Mouse (Mus musculus): ENCODE data around the gene Zmat5. TPM values are rescaled to one million over a fixed set of nuclear protein-coding genes. Genes with fewer than 3 reads are reported as not detected.
A peak's percentile ranks its signal among the peaks of the same experiment; 100 is the strongest.

Gene Zmat5
- polyA plus RNA-seq, 1 experiment from 2014 or later = 78.9 TPM

DNA sequence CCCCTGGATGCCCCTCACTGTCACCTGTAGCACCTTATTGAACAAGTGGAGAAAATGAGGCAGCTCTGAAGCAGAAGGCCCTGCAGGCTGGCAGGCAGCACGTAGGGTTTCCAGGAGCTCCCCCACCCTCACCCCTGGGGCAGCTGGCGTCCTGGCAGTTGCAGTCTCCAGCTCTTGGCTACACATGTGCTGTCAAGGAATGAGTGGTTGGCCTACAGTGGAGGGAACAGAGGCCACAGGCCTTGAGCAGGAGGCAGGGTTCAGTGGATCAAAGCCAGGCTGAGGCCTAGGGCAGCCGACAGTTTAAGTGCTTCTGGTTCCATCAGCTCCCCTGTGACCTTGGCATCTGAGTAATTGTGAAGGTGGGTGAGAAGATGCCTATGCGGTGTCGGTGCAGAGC, 26.4 kb downstream of the Zmat5 start:
- H3K4me3 ChIP-seq (ENCODE audit: low read depth, low read length) = no peak overlapping the region
- DNase-seq (ENCODE audit: low spot score) (no peak), ATAC-seq (ENCODE audit: insufficient number of reproducible peaks, low FRiP score, low TSS enrichment, low read depth) (no peak)
- H3K27ac ChIP-seq (replicated peaks; ENCODE audit: low read depth, low read length) = no peak overlapping the region
- no peaks in the 10 kb centered on the region for H3K27me3 ChIP-seq (ENCODE audit: control insufficient read depth, insufficient read depth, low read length)
- H3K4me2 ChIP-seq (ENCODE audit: low read depth, severe bottlenecking) = no peak overlapping the region
- WGBS = 71% methylated on average over 5 of the region's 5 CpGs
- H3K4me1 ChIP-seq (ENCODE audit: control insufficient read depth, insufficient read depth, low read length) = 0 out of 2 replicates have a peak, but pooled peaks cover 2% of the 10 kb centered on the region
- H3K36me3 ChIP-seq (ENCODE audit: control insufficient read depth, insufficient read depth, low read length) = no peaks in the 10 kb centered on the region
- no peaks in the 10 kb centered on the region for H3K9me3 ChIP-seq (ENCODE audit: control insufficient read depth, low read length)
- H3K9ac ChIP-seq (ENCODE audit: low read length) = no peak overlapping the region

DNA sequence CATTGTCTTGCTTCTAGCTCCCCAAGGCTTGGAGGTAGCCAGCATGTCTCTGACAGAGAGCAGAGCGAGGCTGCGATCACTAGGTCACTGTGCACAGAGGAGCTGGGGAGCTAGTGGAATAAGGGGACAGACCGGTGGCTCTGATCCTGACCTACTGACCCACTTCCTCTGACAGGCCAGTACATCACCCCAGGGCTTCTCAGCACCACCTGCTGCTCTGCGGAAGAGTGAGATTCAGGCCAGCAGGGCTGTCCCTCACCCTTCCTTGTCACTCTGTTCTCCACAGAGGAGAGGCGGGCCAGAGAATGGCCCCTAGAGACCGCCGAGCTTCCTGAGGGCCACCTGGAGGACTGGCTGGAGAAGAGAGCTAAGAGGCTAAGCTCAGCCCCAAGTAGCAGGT, 27.3 kb downstream of the Zmat5 start:
- Histone ChIP-seq H3K4me2 (ENCODE audit: low read depth, severe bottlenecking) (no peak overlapping the region), H3K27me3 (ENCODE audit: control insufficient read depth, insufficient read depth, low read length) (no peaks in the 10 kb centered on the region), H3K4me3 (ENCODE audit: low read depth, low read length) (no peak overlapping the region), H3K9me3 (ENCODE audit: control insufficient read depth, low read length) (no peaks in the 10 kb centered on the region), H3K9ac (ENCODE audit: low read length) (no peak overlapping the region), H3K36me3 (ENCODE audit: control insufficient read depth, insufficient read depth, low read length) (no peaks in the 10 kb centered on the region), H3K4me1 (ENCODE audit: control insufficient read depth, insufficient read depth, low read length) (0 out of 2 replicates have a peak, but pooled peaks cover 2% of the 10 kb centered on the region), H3K27ac (replicated peaks; ENCODE audit: low read depth, low read length) (no peak overlapping the region)
- ATAC-seq (ENCODE audit: insufficient number of reproducible peaks, low FRiP score, low TSS enrichment, low read depth) (no peak), DNase-seq (ENCODE audit: low spot score) (no peak)
- WGBS = 61% methylated on average over 7 of the region's 7 CpGs

DNA sequence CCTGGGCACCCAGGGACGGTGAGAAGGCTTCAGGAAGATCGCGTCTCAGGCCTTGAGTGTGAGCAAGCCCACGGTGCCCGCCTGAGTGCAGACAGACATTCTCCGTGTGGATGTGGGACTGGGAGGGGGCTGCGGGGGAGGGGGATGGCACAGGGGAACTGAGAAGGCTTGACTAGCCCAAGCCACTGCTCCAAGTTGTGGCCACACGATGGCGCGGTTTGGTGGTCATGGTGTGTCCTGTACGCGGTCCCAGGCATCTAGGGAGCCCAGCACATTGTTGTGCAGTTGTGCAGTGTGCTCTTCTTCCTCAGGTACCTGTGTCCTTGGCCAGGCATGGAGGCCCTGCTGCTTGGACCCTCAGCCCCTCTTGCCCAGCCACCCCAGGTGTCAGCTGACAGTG, 29.7 kb downstream of the Zmat5 start:
- H3K4me3 ChIP-seq (ENCODE audit: low read depth, low read length) = no peak overlapping the region
- WGBS = 38% methylated on average over 12 of the region's 12 CpGs
- DNase-seq (ENCODE audit: low spot score) (peak; percentile 45), ATAC-seq (ENCODE audit: insufficient number of reproducible peaks, low FRiP score, low TSS enrichment, low read depth) (no peak)
- H3K36me3 ChIP-seq (ENCODE audit: control insufficient read depth, insufficient read depth, low read length) = peaks cover 2% of the 10 kb centered on the region; the same call in 1 of the 2 replicates
- H3K27ac ChIP-seq (replicated peaks; ENCODE audit: low read depth, low read length) = no peak overlapping the region
- H3K27me3 ChIP-seq (ENCODE audit: control insufficient read depth, insufficient read depth, low read length) = no peaks in the 10 kb centered on the region
- H3K9ac ChIP-seq (ENCODE audit: low read length) = no peak overlapping the region
- H3K4me2 ChIP-seq (ENCODE audit: low read depth, severe bottlenecking) = no peak overlapping the region
- 0 out of 2 replicates have a peak, but pooled peaks cover 2% of the 10 kb centered on the region for H3K4me1 ChIP-seq (ENCODE audit: control insufficient read depth, insufficient read depth, low read length)
- H3K9me3 ChIP-seq (ENCODE audit: control insufficient read depth, low read length) = no peaks in the 10 kb centered on the region

DNA sequence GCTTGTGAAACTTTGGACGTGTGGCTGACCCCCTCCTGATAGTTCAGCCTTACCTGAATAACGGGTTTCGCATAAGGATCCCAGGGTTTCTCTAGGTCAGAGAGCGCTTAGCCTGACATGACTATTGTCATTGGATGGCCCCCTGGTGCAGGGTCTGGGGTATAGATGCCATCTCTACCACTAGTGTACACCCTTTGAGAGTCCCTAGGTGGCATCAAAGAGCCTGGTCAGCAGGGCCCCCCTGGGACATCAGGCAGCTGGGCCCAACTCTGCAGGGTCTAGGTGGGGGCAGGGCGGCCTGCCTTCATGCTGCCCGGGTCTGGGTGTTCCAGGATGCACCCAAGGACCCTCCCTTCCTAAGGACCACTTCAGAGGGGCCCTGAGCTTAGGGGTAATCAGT, 31.9 kb downstream of the Zmat5 start:
- WGBS = 47% methylated on average over 6 of the region's 6 CpGs
- peaks cover 2% of the 10 kb centered on the region; the same call in 1 of the 2 replicates for H3K36me3 ChIP-seq (ENCODE audit: control insufficient read depth, insufficient read depth, low read length)
- 0 out of 2 replicates have a peak, but pooled peaks have one; percentile 6 for ATAC-seq (ENCODE audit: insufficient number of reproducible peaks, low FRiP score, low TSS enrichment, low read depth)
- H3K27me3 ChIP-seq (ENCODE audit: control insufficient read depth, insufficient read depth, low read length) = no peaks in the 10 kb centered on the region
- no peak for DNase-seq (ENCODE audit: low spot score)
- 0 out of 2 replicates have a peak, but pooled peaks cover 2% of the 10 kb centered on the region for H3K4me1 ChIP-seq (ENCODE audit: control insufficient read depth, insufficient read depth, low read length)
- no peaks in the 10 kb centered on the region for H3K9me3 ChIP-seq (ENCODE audit: control insufficient read depth, low read length)
- no peak overlapping the region for H3K27ac ChIP-seq (replicated peaks; ENCODE audit: low read depth, low read length)
- no peak overlapping the region for H3K4me3 ChIP-seq (ENCODE audit: low read depth, low read length)
- H3K9ac ChIP-seq (ENCODE audit: low read length) = no peak overlapping the region
- H3K4me2 ChIP-seq (ENCODE audit: low read depth, severe bottlenecking) = no peak overlapping the region

DNA sequence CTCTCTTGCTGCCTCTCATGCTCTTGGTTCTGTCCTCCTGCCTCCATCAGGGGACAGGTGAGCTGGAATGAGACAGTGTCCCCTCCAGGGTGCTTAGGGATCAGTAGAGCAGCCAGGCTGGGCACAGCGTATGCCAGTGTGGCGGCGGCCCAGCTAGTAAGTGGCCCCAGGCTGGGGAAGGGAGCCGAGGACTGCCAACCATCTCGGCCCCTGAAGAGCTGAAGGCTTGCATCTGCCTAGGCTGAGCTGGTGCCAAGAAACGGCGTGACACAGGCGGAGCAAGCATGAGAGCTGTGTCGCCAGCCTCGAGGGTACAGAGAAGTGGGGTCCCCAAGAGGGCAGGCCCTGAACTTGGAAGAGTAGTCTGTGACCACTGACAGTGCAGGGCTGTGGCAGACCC, 33.2 kb downstream of the Zmat5 start:
- Histone ChIP-seq H3K9ac (ENCODE audit: low read length) (no peak overlapping the region), H3K4me3 (ENCODE audit: low read depth, low read length) (no peak overlapping the region), H3K9me3 (ENCODE audit: control insufficient read depth, low read length) (no peaks in the 10 kb centered on the region), H3K36me3 (ENCODE audit: control insufficient read depth, insufficient read depth, low read length) (peaks cover 2% of the 10 kb centered on the region; the same call in 1 of the 2 replicates), H3K4me2 (ENCODE audit: low read depth, severe bottlenecking) (no peak overlapping the region), H3K4me1 (ENCODE audit: control insufficient read depth, insufficient read depth, low read length) (0 out of 2 replicates have a peak, but pooled peaks cover 2% of the 10 kb centered on the region), H3K27me3 (ENCODE audit: control insufficient read depth, insufficient read depth, low read length) (peaks cover 4% of the 10 kb centered on the region; the same call in 1 of the 2 replicates), H3K27ac (replicated peaks; ENCODE audit: low read depth, low read length) (no peak overlapping the region)
- DNase-seq (ENCODE audit: low spot score) (no peak), ATAC-seq (ENCODE audit: insufficient number of reproducible peaks, low FRiP score, low TSS enrichment, low read depth) (no peak)
- WGBS = 87% methylated on average over 10 of the region's 10 CpGs

DNA sequence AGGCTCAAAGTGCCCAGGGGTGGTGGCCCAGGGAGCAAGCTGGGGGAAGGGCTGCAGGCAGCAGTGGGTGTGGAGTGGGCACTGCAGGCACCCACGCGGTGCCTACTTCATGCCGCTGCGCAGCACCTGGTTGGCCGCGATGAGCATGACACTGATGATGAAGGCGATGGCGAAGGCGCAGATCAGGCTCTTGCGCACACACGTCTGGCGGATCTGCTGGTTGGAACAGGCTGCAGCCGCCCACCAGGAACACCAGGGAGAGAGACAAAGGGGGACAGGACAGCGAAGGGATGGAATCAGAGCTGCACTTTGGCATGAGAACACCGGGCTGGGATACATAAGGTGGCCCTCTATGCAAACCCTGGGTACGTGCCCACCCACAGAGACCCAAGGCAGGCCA, 34.2 kb downstream of the Zmat5 start:
- Histone ChIP-seq H3K36me3 (ENCODE audit: control insufficient read depth, insufficient read depth, low read length) (peaks cover 2% of the 10 kb centered on the region; the same call in 1 of the 2 replicates), H3K4me1 (ENCODE audit: control insufficient read depth, insufficient read depth, low read length) (0 out of 2 replicates have a peak, but pooled peaks cover 2% of the 10 kb centered on the region), H3K27me3 (ENCODE audit: control insufficient read depth, insufficient read depth, low read length) (peaks cover 11% of the 10 kb centered on the region), H3K9ac (ENCODE audit: low read length) (no peak overlapping the region), H3K27ac (replicated peaks; ENCODE audit: low read depth, low read length) (no peak overlapping the region), H3K9me3 (ENCODE audit: control insufficient read depth, low read length) (no peaks in the 10 kb centered on the region), H3K4me2 (ENCODE audit: low read depth, severe bottlenecking) (no peak overlapping the region), H3K4me3 (ENCODE audit: low read depth, low read length) (no peak overlapping the region)
- no peak for ATAC-seq (ENCODE audit: insufficient number of reproducible peaks, low FRiP score, low TSS enrichment, low read depth)
- WGBS = 95% methylated on average over 16 of the region's 16 CpGs
- DNase-seq (ENCODE audit: low spot score) = no peak

DNA sequence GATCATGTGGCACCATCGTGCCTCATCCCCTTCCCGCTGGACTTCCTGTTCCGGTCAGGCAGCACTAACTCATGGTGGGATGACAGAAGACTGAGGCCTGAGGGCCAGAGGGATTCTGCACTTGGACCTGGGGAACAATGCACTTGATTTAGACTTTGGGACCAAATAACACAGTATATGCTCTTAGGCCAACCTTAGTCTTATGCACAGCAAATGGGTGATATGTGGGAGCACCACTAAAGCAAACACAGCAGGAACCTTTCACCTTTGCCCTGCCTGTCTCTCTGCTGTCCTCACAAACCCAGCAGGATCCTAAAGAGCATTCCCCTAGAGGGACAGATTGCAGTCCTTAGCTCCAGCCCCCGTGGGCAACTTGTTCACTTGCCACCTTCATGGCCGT, 36.3 kb downstream of the Zmat5 start:
- DNase-seq (ENCODE audit: low spot score) (no peak), ATAC-seq (ENCODE audit: insufficient number of reproducible peaks, low FRiP score, low TSS enrichment, low read depth) (no peak)
- Histone ChIP-seq H3K4me3 (ENCODE audit: low read depth, low read length) (no peak overlapping the region), H3K4me2 (ENCODE audit: low read depth, severe bottlenecking) (no peak overlapping the region), H3K27ac (replicated peaks; ENCODE audit: low read depth, low read length) (no peak overlapping the region), H3K4me1 (ENCODE audit: control insufficient read depth, insufficient read depth, low read length) (peaks cover under 1% of the 10 kb centered on the region; the same call in 1 of the 2 replicates), H3K27me3 (ENCODE audit: control insufficient read depth, insufficient read depth, low read length) (peaks cover 31% of the 10 kb centered on the region), H3K9ac (ENCODE audit: low read length) (no peak overlapping the region), H3K36me3 (ENCODE audit: control insufficient read depth, insufficient read depth, low read length) (peaks cover 2% of the 10 kb centered on the region; the same call in 1 of the 2 replicates), H3K9me3 (ENCODE audit: control insufficient read depth, low read length) (no peaks in the 10 kb centered on the region)
- 56% methylated on average over 5 of the region's 5 CpGs for WGBS

DNA sequence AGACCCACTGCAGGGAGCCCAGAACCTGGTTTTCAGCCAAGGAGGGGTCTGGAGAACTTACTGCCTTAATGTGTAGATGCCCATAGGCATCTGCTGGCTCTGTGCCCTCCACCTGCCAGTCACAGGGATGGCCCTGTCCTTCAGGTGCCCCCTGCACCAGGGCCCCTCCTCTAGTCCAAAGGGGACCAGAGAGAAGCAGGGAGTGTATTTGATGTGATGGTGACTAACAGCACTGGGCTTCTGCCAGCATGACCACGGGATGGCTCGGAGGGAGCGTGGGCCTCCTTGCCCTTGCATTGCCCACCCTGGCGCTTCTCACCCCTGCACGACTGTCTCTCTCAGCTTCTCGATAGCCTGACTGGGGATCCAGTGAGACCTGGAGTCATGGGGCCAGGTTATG, 40.2 kb downstream of the Zmat5 start:
- H3K9ac ChIP-seq (ENCODE audit: low read length) = no peak overlapping the region
- WGBS = 67% methylated on average over 6 of the region's 6 CpGs
- H3K36me3 ChIP-seq (ENCODE audit: control insufficient read depth, insufficient read depth, low read length) = no peaks in the 10 kb centered on the region
- H3K9me3 ChIP-seq (ENCODE audit: control insufficient read depth, low read length) = no peaks in the 10 kb centered on the region
- H3K27me3 ChIP-seq (ENCODE audit: control insufficient read depth, insufficient read depth, low read length) = peaks cover 69% of the 10 kb centered on the region
- H3K27ac ChIP-seq (replicated peaks; ENCODE audit: low read depth, low read length) = no peak overlapping the region
- ATAC-seq (ENCODE audit: insufficient number of reproducible peaks, low FRiP score, low TSS enrichment, low read depth) (no peak), DNase-seq (ENCODE audit: low spot score) (no peak)
- H3K4me1 ChIP-seq (ENCODE audit: control insufficient read depth, insufficient read depth, low read length) = peaks cover 13% of the 10 kb centered on the region
- H3K4me2 ChIP-seq (ENCODE audit: low read depth, severe bottlenecking) = no peak overlapping the region
- H3K4me3 ChIP-seq (ENCODE audit: low read depth, low read length) = no peak overlapping the region

DNA sequence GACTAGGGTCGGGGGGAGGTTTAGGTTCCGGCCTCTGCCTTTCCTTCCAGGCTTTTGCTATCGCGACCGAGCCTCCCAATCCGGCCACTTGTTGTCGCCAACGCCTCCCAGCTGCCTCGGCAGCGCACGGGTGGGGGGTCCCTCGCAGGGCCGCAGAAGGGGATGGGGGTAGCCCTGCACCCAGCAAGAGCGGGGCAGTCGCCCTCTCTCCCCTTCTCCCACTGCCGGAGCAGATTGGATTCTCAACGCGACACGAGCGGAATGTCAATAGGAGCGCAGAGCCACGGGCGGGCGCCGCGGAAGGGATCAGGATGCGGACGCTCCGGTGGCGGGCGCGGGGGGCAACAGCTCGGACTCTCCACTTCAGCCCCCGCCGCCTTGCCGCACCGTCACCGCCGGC, 41.5 kb downstream of the Zmat5 start:
- DNase-seq (ENCODE audit: low spot score) (peak; percentile 41), ATAC-seq (ENCODE audit: insufficient number of reproducible peaks, low FRiP score, low TSS enrichment, low read depth) (no peak)
- Histone ChIP-seq H3K36me3 (ENCODE audit: control insufficient read depth, insufficient read depth, low read length) (no peaks in the 10 kb centered on the region), H3K4me3 (ENCODE audit: low read depth, low read length) (peak overlapping the region; percentile 40), H3K9me3 (ENCODE audit: control insufficient read depth, low read length) (no peaks in the 10 kb centered on the region), H3K9ac (ENCODE audit: low read length) (no peak overlapping the region), H3K27me3 (ENCODE audit: control insufficient read depth, insufficient read depth, low read length) (peaks cover 74% of the 10 kb centered on the region), H3K4me1 (ENCODE audit: control insufficient read depth, insufficient read depth, low read length) (peaks cover 13% of the 10 kb centered on the region), H3K27ac (replicated peaks; ENCODE audit: low read depth, low read length) (no peak overlapping the region), H3K4me2 (ENCODE audit: low read depth, severe bottlenecking) (peak overlapping the region; percentile 91)
- WGBS = under 1% methylated on average over 39 of the region's 39 CpGs
